17 mouse cellular contexts compared by ENCODE assay signal in the genomic region with DNA sequence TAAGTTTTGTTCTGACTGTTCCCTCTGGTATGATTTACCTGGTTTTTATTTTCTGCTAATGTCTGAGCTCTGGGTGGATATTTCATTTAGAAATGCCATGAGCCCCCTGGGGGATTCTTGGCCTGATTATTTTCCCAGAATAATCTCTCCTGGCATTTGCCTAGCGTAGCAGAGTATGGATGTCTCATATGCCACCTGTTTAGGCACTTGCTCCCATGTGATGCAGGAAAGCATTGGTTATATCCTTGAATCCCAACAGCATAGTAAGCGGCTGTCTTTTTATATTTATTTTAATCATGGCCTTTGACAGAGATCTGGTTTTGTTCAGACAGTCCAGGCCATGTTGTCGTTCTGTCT.
DNase-seq lines count a peak whose midpoint lies in the region; ATAC-seq and TF ChIP-seq lines count a peak whose summit lies in the region.
"Had no signal": no experiment of that assay in that cellular context is flagged by ENCODE, and none has a peak within 500 bp of the region (broad histone marks: within the 10 kb centered on the region; RNA-seq: fewer than 3 reads in every experiment).

No protein-coding gene starts in this region.

- no peaks in the 10 kb centered on the region for H3K27me3 ChIP-seq in hindbrain, postnatal 0 days (ENCODE audit: insufficient read depth, low read length)
- no peaks in the 10 kb centered on the region for H3K27me3 ChIP-seq in hindbrain, embryonic 10.5 days (ENCODE audit: insufficient read depth, poor library complexity, severe bottlenecking)
- H3K27me3 ChIP-seq: kidney, embryonic 15.5 days; midbrain, embryonic 15.5 days had no signal

- no peaks in the 10 kb centered on the region for H3K4me1 ChIP-seq in hindbrain, postnatal 0 days (ENCODE audit: insufficient read depth, low read length)
- H3K4me1 ChIP-seq in hindbrain, embryonic 10.5 days (replicated peaks): no peaks in the 10 kb centered on the region
- H3K4me1 ChIP-seq: heart, embryonic 10.5 days; kidney, embryonic 15.5 days; midbrain, embryonic 15.5 days had no signal

- no peak overlapping the region for H3K27ac ChIP-seq in hindbrain, postnatal 0 days
- H3K27ac ChIP-seq in hindbrain, embryonic 10.5 days: no peak overlapping the region
- H3K27ac ChIP-seq: heart, embryonic 10.5 days; kidney, embryonic 15.5 days; macrophage; midbrain, embryonic 15.5 days had no signal

- no peaks in the 10 kb centered on the region for H3K36me3 ChIP-seq in hindbrain, postnatal 0 days (ENCODE audit: insufficient read depth, low read length)
- H3K36me3 ChIP-seq in hindbrain, embryonic 10.5 days: no peaks in the 10 kb centered on the region
- H3K36me3 ChIP-seq: heart, embryonic 10.5 days; kidney, embryonic 15.5 days; midbrain, embryonic 15.5 days had no signal

- no peak overlapping the region for H3K9ac ChIP-seq in hindbrain, postnatal 0 days (replicated peaks; ENCODE audit: low read length)
- H3K9ac ChIP-seq: kidney, embryonic 15.5 days; midbrain, embryonic 15.5 days had no signal

- WGBS in hindbrain, postnatal 0 days: 63% methylated on average over 3 of the region's 3 CpGs
- 86% methylated on average over 3 of the region's 3 CpGs for WGBS in hindbrain, embryonic 10.5 days

- no peak overlapping the region for H3K4me2 ChIP-seq in hindbrain, postnatal 0 days (ENCODE audit: low read depth, low read length)
- H3K4me2 ChIP-seq: kidney, embryonic 15.5 days; midbrain, embryonic 15.5 days had no signal

- DNase-seq in cerebellum, adult 11-12 months: peak; percentile 5
- no peak for DNase-seq in cerebellum, adult 8-10 months
- DNase-seq in hindbrain, postnatal 0 days (ENCODE audit: low spot score): peak; percentile 48
- no peak for DNase-seq in hindbrain, embryonic 10.5 days (ENCODE audit: low spot score)
- peak; percentile 37 for DNase-seq in brain, embryonic 14.5 days (ENCODE audit: low read depth)
- DNase-seq in cerebellum, postnatal 36 days: peak; percentile 4 to 17
- DNase-seq in layer of hippocampus, adult 8-10 months (ENCODE audit: low spot score in 2 of 2): no peak
- DNase-seq: adrenal gland, postnatal 14 days; heart, postnatal 4 days; kidney, adult 11 months; kidney, postnatal 36 days had no signal

- no peak for TF ChIP-seq CTCF in hindbrain, postnatal 0 days (IDR thresholded peaks at IDR 0.05; ENCODE audit: low read depth)
- no peak for TF ChIP-seq CTCF in brain, embryonic 14.5 days (IDR thresholded peaks at IDR 0.05; ENCODE audit: borderline replicate concordance, extremely low read depth, insufficient read depth, insufficient read length)

- H3K9me3 ChIP-seq in hindbrain, postnatal 0 days (ENCODE audit: low read length): no peaks in the 10 kb centered on the region
- H3K9me3 ChIP-seq in hindbrain, embryonic 10.5 days: no peaks in the 10 kb centered on the region
- H3K9me3 ChIP-seq: heart, embryonic 10.5 days; midbrain, embryonic 15.5 days had no signal

- TF ChIP-seq POLR2A in brain, embryonic 14.5 days (IDR thresholded peaks at IDR 0.05; ENCODE audit: borderline replicate concordance, extremely low read depth, insufficient read depth, insufficient read length, poor library complexity, severe bottlenecking): no peak

- H3K4me3 ChIP-seq in hindbrain, postnatal 0 days (ENCODE audit: low read length): no peak overlapping the region
- H3K4me3 ChIP-seq in hindbrain, embryonic 10.5 days: no peak overlapping the region
- H3K4me3 ChIP-seq: heart, embryonic 10.5 days; kidney, embryonic 15.5 days; midbrain, embryonic 15.5 days had no signal

- peak; percentile 63 for ATAC-seq in hindbrain, postnatal 0 days
- no peak for ATAC-seq in inflammation-experienced regulatory T-cells, adult 6 months
- ATAC-seq: lung, postnatal 0 days; midbrain, embryonic 15.5 days had no signal

Comparison
In these comparisons a context has a peak if more than half of its experiments do, and no peak if none do; other contexts are left out.
1. DNase-seq: peak in cerebellum, adult 11-12 months (single experiment), hindbrain, postnatal 0 days (single experiment), brain, embryonic 14.5 days (single experiment) and cerebellum, postnatal 36 days (2 of 2); none in cerebellum, adult 8-10 months (single experiment), hindbrain, embryonic 10.5 days (single experiment) and layer of hippocampus, adult 8-10 months (0 of 2).